Mouse (Mus musculus) lung, postnatal 0 days (tissue): ENCODE measurements at regions not wholly inside any gene's neighbourhood (a gene's known extent, or its start where the extent isn't known, plus 50 kb on each side); places are given as distances from the start of the nearest gene placed in this dataset.

ENCODE experiments used
- ATAC-seq: fragments of 200-750 bp; cut with Nextera tagmentation; 2 replicates; pipeline ENCODE4 v1.8.0; 2017; ENCODE audit warnings: moderate library complexity
- DNase-seq: peaks from one replicate; pipeline ENCODE4 v3.0.0-alpha.2; 2016; ENCODE audit warnings: low spot score
- H3K27ac ChIP-seq: fragments of 300-500 bp; sonication (generic); 2 replicates; pipeline ENCODE4 v1.5.1; 2014; ENCODE audit warnings: antibody characterized with exemption, mild to moderate bottlenecking, low read length, mixed read lengths
- H3K27me3 ChIP-seq: fragments of 300-500 bp; sonication (generic); replicated peaks from 2 replicates; pipeline ENCODE4 v1.6.1; 2014; ENCODE audit warnings: low read length, mixed read lengths; ENCODE audit not compliant: insufficient read depth
- H3K36me3 ChIP-seq: fragments of 300-500 bp; sonication (generic); 2 replicates; pipeline ENCODE4 v1.6.1; 2014; ENCODE audit warnings: low read length, mixed read lengths; ENCODE audit not compliant: insufficient read depth
- H3K4me1 ChIP-seq: fragments of 300-500 bp; sonication (generic); 2 replicates; pipeline ENCODE4 v1.6.1; 2014; ENCODE audit warnings: antibody characterized with exemption, low read depth, low read length, mixed read lengths; ENCODE audit not compliant: insufficient read depth
- H3K4me2 ChIP-seq: fragments of 300-500 bp; sonication (generic); replicated peaks from 2 replicates; pipeline ENCODE4 v1.6.1; 2014; ENCODE audit warnings: low read depth, mild to moderate bottlenecking, low read length, moderate library complexity, mixed read lengths
- H3K4me3 ChIP-seq: fragments of 300-500 bp; sonication (generic); 2 replicates; pipeline ENCODE4 v1.5.1; 2014; ENCODE audit warnings: low read depth, low read length
- H3K9ac ChIP-seq: fragments of 300-500 bp; sonication (generic); replicated peaks from 2 replicates; pipeline ENCODE4 v1.6.1; 2014; ENCODE audit warnings: low read depth, mild to moderate bottlenecking
- H3K9me3 ChIP-seq: fragments of 300-500 bp; sonication (generic); 2 replicates; pipeline ENCODE4 v1.6.1; 2016; ENCODE audit warnings: low read length, mixed read lengths
- CTCF ChIP-seq: IDR thresholded peaks from 2 replicates; pipeline ENCODE4 v1.5.1; 2016; ENCODE audit warnings: antibody characterized with exemption, mild to moderate bottlenecking
- EP300 ChIP-seq: IDR thresholded peaks from 2 replicates; pipeline ENCODE4 v1.6.1; 2016; ENCODE audit warnings: antibody characterized with exemption, mild to moderate bottlenecking, control low read depth
- whole genome bisulfite sequencing: fragments of 180-500 bp; shearing (Covaris S2); extraction: QIAGEN DNeasy Blood & Tissue Kit; methylation state at CpG from one replicate; pipeline ENCODE4 v1.1.7; 2014; 5-methylcytosine and 5-hydroxymethylcytosine counted together

GRCm38 (mm10) chr15:68759948-68760347, 2259.2 kb upstream of the Lrrc6 start:
- 62% methylated on average over 1 of the region's 1 CpGs for WGBS
- H3K4me2 ChIP-seq = no peak overlapping the region
- no peak for ATAC-seq

GRCm38 (mm10) chr15:68755255-68755654, 2254.5 kb upstream of the Lrrc6 start:
- Histone ChIP-seq H3K9me3 (no peaks in the 10 kb centered on the region), H3K9ac (no peak overlapping the region), H3K36me3 (no peaks in the 10 kb centered on the region), H3K4me3 (no peak overlapping the region), H3K4me1 (no peaks in the 10 kb centered on the region), H3K27ac (no peak overlapping the region), H3K27me3 (no peaks in the 10 kb centered on the region), H3K4me2 (no peak overlapping the region)
- no peak for DNase-seq
- TF ChIP-seq EP300 (no peak), CTCF (no peak)
- no peak for ATAC-seq
- 76% methylated on average over 1 of the region's 1 CpGs for WGBS

More at GRCm38 (mm10) chr15:68759948-68760347, 2259.2 kb upstream of the Lrrc6 start:
- H3K27ac ChIP-seq = no peak overlapping the region
- H3K9me3 ChIP-seq = no peaks in the 10 kb centered on the region
- no peak overlapping the region for H3K9ac ChIP-seq
- H3K4me3 ChIP-seq = no peak overlapping the region
- no peak for TF ChIP-seq CTCF
- TF ChIP-seq EP300 = no peak
- no peaks in the 10 kb centered on the region for H3K27me3 ChIP-seq
- no peaks in the 10 kb centered on the region for H3K36me3 ChIP-seq
- DNase-seq = no peak
- no peaks in the 10 kb centered on the region for H3K4me1 ChIP-seq

- ATAC-seq (no peak), DNase-seq (no peak)
- H3K9ac ChIP-seq = no peak overlapping the region
- WGBS = 69% methylated on average over 4 of the region's 4 CpGs
- TF ChIP-seq CTCF (no peak), EP300 (no peak)
- H3K27ac ChIP-seq = no peak overlapping the region
- H3K36me3 ChIP-seq = no peaks in the 10 kb centered on the region
- H3K4me1 ChIP-seq = no peaks in the 10 kb centered on the region
- no peak overlapping the region for H3K4me2 ChIP-seq
- H3K4me3 ChIP-seq = no peak overlapping the region
- no peaks in the 10 kb centered on the region for H3K9me3 ChIP-seq
- no peaks in the 10 kb centered on the region for H3K27me3 ChIP-seq
These were observed 2254.1 kb upstream of the Lrrc6 start for GRCm38 (mm10) chr15:68754834-68755233.

GRCm38 (mm10) chr15:68739344-68739743, 2238.6 kb upstream of the Lrrc6 start:
- Histone ChIP-seq H3K4me1 (no peaks in the 10 kb centered on the region), H3K9me3 (no peaks in the 10 kb centered on the region), H3K36me3 (no peaks in the 10 kb centered on the region), H3K27me3 (no peaks in the 10 kb centered on the region), H3K4me3 (no peak overlapping the region), H3K9ac (no peak overlapping the region), H3K4me2 (no peak overlapping the region), H3K27ac (no peak overlapping the region)
- TF ChIP-seq CTCF (no peak), EP300 (no peak)
- ATAC-seq = no peak
- no peak for DNase-seq
- WGBS = 80% methylated on average over 7 of the region's 7 CpGs

GRCm38 (mm10) chr15:68721250-68721649, 2220.5 kb upstream of the Lrrc6 start:
- ATAC-seq = peak; percentile 17; the same call in 1 of the 2 replicates
- H3K9ac ChIP-seq = no peak overlapping the region

GRCm38 (mm10) chr15:68719486-68719885, 2218.8 kb upstream of the Lrrc6 start:
- WGBS = 60% methylated on average over 12 of the region's 12 CpGs
- H3K9me3 ChIP-seq = no peaks in the 10 kb centered on the region
- no peak overlapping the region for H3K4me3 ChIP-seq
- no peak overlapping the region for H3K4me2 ChIP-seq
- no peaks in the 10 kb centered on the region for H3K36me3 ChIP-seq
- DNase-seq (no peak), ATAC-seq (no peak)
- no peak overlapping the region for H3K27ac ChIP-seq
- H3K4me1 ChIP-seq = no peaks in the 10 kb centered on the region
- no peaks in the 10 kb centered on the region for H3K27me3 ChIP-seq
- no peak overlapping the region for H3K9ac ChIP-seq
- TF ChIP-seq CTCF (no peak), EP300 (no peak)

More at GRCm38 (mm10) chr15:68721250-68721649, 2220.5 kb upstream of the Lrrc6 start:
- H3K4me1 ChIP-seq = no peaks in the 10 kb centered on the region
- H3K27me3 ChIP-seq = no peaks in the 10 kb centered on the region
- no peak overlapping the region for H3K4me2 ChIP-seq
- no peak for TF ChIP-seq EP300
- DNase-seq = no peak
- no peaks in the 10 kb centered on the region for H3K9me3 ChIP-seq
- no peak overlapping the region for H3K4me3 ChIP-seq
- H3K27ac ChIP-seq = no peak overlapping the region
- WGBS = 38% methylated on average over 5 of the region's 5 CpGs
- H3K36me3 ChIP-seq = no peaks in the 10 kb centered on the region

GRCm38 (mm10) chr15:68714337-68714736, 2213.6 kb upstream of the Lrrc6 start:
- no peak for DNase-seq
- H3K4me1 ChIP-seq = no peaks in the 10 kb centered on the region
- H3K4me2 ChIP-seq = no peak overlapping the region
- no peak for ATAC-seq
- 49% methylated on average over 4 of the region's 4 CpGs for WGBS
- no peaks in the 10 kb centered on the region for H3K36me3 ChIP-seq
- no peak overlapping the region for H3K27ac ChIP-seq
- TF ChIP-seq EP300 = no peak
- no peak overlapping the region for H3K4me3 ChIP-seq
- H3K9ac ChIP-seq = no peak overlapping the region
- H3K27me3 ChIP-seq = no peaks in the 10 kb centered on the region
- H3K9me3 ChIP-seq = no peaks in the 10 kb centered on the region
